Mouse (Mus musculus) cortical plate, adult 2 months (tissue): ENCODE measurements around the gene Pax3. TPM values are rescaled to one million over a fixed set of nuclear protein-coding genes. Genes with fewer than 3 reads are reported as not detected.

ENCODE experiments used
- H3K27ac ChIP-seq: fragments of 200-500 bp; 2 replicates; pipeline ENCODE4 v1.5.1; 2012; ENCODE audit warnings: low read length, control low read depth, inconsistent platforms; ENCODE audit not compliant: insufficient read depth
- H3K4me1 ChIP-seq: fragments of 200-500 bp; 2 replicates; pipeline ENCODE4 v1.6.1; 2011; ENCODE audit warnings: low read length; ENCODE audit not compliant: control insufficient read depth, insufficient read depth
- H3K4me3 ChIP-seq: fragments of 200-500 bp; 2 replicates; pipeline ENCODE4 v1.5.1; 2011; ENCODE audit warnings: mild to moderate bottlenecking, low read length, control low read depth; ENCODE audit not compliant: insufficient read depth
- CTCF ChIP-seq: fragments of 200-500 bp; IDR thresholded peaks from 2 replicates; pipeline ENCODE4 v1.5.1; 2011; ENCODE audit warnings: mild to moderate bottlenecking, control low read depth, low read length; ENCODE audit not compliant: insufficient read depth; ENCODE audit errors: extremely low read depth
- POLR2A ChIP-seq: fragments of 200-500 bp; IDR thresholded peaks from 2 replicates; pipeline ENCODE4 v1.6.1; 2011; ENCODE audit warnings: mild to moderate bottlenecking, low read length, control low read depth; ENCODE audit not compliant: insufficient read depth; ENCODE audit errors: extremely low read depth
- polyA plus RNA-seq: library from polyadenylated mRNA; depleted of rRNA; stranded (reverse); fragments of >200 nt; gene quantifications from 2 replicates; pipeline ENCODE4 v1.2.3, GENCODE M21; 2012

Gene Pax3
- polyA plus RNA-seq, 1 experiment = not detected

DNA sequence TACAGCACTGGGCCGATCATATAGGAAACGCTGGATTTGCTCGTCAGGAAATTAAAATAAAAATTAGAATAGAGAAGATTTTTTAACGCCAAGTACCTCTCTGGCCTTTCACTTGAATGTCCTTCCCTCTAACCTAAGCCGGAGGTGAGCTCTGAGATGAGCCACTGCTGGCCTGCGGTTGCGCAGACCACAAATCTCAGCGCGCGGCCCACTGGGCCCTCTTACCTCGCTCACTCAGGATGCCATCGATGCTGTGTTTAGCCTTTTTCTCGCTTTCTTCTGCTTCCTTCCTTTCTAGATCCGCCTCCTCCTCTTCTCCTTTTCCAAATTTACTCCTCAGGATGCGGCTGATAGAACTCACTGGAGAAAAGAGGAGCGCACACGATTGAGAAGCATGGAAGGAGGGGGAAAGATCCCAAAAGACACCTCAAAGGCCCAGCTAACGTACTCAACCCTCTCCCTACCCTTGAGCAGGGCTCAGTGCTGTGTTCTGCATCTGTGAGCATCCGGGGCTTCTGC is 4.7 kb downstream of the Pax3 start:
- Histone ChIP-seq H3K4me1 (no peaks in the 10 kb centered on the region), H3K27ac (no peak overlapping the region), H3K4me3 (no peak overlapping the region)
- TF ChIP-seq POLR2A (no peak), CTCF (no peak)

DNA sequence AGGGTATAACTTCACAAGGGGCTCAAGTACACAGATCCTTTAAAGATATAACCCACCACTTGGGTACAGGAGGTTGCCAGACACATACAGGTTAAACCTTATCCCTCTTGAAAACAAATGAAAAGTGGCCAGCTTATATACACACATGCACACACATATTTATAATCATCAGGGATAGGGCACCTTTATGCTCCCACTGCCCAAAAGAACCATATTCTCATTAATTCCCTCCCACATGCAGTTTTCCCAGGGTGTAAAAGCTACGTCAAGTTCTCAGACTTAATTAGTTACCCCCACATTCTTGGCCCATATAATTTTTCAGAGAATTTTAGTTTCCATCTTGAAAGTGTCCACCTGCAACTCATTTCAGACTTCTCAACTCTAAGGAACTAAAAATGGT is 5.2 kb downstream of the Pax3 start:
- H3K4me1 ChIP-seq = no peaks in the 10 kb centered on the region
- no peak overlapping the region for H3K4me3 ChIP-seq
- no peak for TF ChIP-seq CTCF
- TF ChIP-seq POLR2A = no peak

DNA sequence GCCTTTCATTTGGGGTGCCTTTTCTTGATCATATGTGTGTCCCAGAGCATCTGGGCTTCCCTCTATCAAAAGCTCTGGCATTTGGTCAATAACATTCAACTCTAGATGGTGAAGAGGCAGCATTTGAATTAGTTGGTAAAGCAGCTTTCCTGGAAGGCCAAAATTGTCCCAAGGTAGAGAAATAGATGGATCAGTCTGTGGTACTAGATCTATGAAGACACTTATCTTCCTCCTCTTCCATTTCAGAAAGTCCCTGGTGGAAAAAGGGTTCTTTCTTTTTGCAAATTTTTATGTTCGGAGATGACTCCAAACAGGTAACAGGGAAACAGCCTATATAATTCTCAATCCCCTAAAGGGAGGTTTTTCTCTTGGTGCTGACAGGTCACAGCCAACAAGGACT is 5.6 kb downstream of the Pax3 start:
- H3K4me3 ChIP-seq = no peak overlapping the region
- no peak overlapping the region for H3K27ac ChIP-seq
- TF ChIP-seq POLR2A (no peak), CTCF (no peak)
- H3K4me1 ChIP-seq = no peaks in the 10 kb centered on the region

More for the DNA sequence above, 5.2 kb downstream of the Pax3 start:
- no peak overlapping the region for H3K27ac ChIP-seq

DNA sequence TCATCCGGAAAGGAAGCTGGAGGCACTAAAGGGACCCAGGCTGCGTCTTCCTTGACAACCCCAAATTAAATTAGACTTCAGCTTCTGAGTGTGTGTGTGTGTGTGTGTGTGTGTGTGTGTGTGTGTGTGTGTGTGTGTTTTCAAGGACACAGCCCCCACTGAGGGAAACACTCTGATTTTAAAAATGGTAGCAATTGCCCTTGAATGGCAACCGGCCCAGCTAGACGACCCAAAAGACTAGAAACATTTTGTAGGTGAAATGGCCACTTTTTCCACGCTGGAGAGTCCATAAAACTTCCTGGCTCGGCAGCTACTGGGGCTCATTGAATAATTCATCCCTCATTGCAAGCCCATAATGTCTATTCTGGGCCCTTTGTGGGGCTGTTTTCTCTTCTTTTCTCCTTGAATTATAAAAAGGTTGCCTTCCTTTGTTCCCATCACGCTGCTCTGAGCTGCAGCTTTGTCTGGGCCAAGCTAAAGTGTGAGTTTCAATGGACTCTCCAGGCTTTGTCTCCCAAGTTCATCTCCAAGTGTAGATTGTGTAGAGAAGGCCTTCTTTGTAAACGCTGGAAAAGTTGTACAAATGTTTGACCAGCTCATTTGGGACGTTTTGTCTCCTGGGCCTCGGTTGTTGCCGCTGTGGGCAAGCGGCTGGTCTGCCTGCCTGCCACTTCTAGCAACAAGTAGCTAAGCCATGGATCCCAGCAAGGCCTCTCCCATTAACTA is 6.4 kb downstream of the Pax3 start:
- Histone ChIP-seq H3K27ac (no peak overlapping the region), H3K4me1 (no peaks in the 10 kb centered on the region), H3K4me3 (no peak overlapping the region)
- TF ChIP-seq POLR2A (no peak), CTCF (no peak)

DNA sequence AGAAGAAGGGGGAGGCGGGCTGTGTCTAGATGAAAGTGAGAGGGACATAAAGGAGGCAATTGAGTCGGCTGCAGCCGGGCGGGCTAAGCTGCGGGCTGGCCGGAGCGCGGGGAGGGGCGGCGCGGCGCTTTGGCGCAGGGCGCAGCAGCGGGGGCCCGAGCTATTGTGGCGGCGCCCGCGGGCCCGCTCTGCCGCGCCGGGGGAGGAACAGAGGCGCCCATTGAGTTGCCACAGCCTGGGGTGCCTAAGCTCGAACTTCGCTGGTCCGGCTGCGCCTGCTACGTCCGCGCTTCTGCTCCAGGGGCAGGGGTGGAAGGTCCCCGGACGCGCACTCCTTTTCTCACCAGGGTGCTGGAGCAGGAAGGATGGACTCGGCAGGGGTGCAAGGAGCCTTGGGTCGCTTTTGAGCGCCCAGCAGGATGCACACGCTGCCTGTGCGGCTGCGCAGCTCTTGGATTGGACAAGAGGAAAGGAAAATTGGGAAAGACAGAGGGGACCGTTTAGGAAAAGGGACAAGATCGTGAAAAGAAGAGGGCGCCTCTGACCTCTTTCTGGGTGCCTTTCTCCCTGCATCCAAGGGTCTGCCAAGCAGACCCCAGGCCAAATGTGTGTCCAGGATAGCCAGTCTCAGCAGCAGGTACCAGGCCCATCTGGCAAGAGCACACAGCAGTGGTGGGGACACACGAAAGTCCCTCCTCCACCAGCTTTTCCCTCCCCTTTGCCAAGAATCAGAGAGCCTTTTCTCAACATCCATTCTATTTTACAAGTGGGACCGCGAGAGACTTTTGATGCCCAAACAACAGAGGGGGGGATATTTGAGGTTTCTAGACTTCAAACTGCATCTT is 7.2 kb downstream of the Pax3 start:
- H3K4me3 ChIP-seq = no peak overlapping the region
- no peak for TF ChIP-seq POLR2A
- no peak for TF ChIP-seq CTCF
- H3K27ac ChIP-seq = no peak overlapping the region
- H3K4me1 ChIP-seq = no peaks in the 10 kb centered on the region

DNA sequence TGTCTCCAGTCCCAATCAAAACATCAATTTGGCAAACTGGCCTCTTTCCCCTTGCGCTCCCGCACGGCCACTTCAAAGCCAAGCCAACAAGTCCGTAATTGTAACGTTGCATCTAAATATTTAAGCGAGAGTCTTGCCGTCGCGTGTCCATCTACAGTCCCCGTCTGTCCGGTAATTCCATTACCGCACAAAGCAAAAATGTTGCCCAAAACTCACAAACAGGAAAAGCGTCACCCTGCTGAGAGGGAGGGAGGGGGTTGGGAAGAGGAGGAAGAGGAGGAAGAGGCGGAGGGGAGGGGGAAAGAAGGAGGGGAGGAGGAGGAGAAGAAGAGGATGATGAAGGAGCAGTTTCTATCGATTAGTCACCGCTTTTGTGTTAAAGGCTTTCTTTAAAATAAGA is 7.9 kb downstream of the Pax3 start:
- H3K4me3 ChIP-seq = no peak overlapping the region
- H3K27ac ChIP-seq = no peak overlapping the region
- TF ChIP-seq CTCF = no peak
- TF ChIP-seq POLR2A = no peak

DNA sequence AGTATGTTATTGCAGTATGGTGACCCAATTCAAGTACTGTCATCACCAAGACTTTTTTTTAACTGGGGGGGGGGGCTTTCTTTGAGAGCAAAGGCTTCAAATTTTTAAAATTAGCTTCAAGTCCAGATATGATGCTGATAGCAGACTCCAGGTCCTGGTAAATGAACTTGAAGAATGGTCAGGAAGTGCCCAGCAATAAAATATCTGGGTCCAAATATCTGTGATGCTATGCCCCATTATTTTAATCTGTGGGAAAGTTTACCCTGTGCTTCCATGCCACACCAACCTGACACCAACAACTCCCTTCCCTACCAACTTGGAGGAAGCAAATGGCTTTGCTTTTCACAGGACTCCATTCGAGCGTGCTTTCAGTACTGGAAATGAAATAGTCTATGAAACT is 8.6 kb downstream of the Pax3 start:
- Histone ChIP-seq H3K4me3 (no peak overlapping the region), H3K27ac (no peak overlapping the region), H3K4me1 (no peaks in the 10 kb centered on the region)
- TF ChIP-seq CTCF (no peak), POLR2A (no peak)

More for the DNA sequence above, 7.9 kb downstream of the Pax3 start:
- no peaks in the 10 kb centered on the region for H3K4me1 ChIP-seq

DNA sequence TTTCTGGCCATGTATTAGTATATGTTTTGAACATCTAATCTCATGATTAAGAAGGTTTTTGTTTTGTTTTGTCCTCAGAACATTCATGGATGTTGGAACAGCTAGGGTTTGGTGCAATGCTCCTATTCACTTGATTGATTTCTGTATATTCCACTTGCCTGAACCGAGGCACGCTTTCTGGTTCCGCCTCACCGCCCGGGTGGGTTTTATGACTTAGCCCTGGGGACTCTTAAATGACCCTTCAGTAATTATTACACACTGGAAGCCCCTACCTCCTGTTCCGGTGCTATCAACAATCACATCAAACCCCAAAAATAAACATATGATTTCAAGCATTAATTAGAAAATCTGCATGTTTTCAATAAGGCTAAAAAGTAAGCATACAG is 9.2 kb downstream of the Pax3 start:
- Histone ChIP-seq H3K4me1 (no peaks in the 10 kb centered on the region), H3K4me3 (no peak overlapping the region), H3K27ac (no peak overlapping the region)
- TF ChIP-seq CTCF (no peak), POLR2A (no peak)

DNA sequence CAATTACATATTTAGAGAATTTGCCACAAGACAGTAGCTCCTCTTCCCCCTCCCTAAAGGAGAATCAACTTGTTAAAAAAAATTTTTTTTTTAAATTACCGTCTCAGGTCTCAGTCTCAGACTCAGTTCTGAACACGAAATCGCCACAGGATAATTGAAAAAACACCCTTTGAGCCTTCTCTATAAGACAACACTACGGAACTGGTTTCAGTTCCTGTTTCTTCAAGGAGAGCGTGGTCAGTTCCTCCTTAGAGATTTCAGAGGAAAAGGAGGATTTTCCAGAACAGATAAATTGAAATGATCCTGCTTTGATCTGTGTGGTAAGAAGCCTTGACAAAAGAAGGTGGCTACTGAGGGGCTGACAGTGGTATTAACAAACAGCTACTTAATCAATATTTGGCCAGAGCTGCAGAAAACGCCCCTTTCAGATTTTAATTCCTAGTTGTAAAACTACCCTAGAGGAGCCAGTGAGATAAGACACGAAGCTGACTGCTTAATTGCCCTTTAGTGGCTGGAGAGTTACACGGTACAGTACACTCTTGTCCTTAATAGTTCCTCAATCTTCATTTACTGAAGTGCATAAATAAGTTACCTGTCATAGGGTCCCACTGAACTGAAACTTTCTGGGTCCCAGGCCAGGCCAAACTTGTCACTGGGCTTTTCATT is 9.7 kb downstream of the Pax3 start:
- Histone ChIP-seq H3K27ac (no peak overlapping the region), H3K4me1 (no peaks in the 10 kb centered on the region), H3K4me3 (no peak overlapping the region)
- no peak for TF ChIP-seq CTCF
- TF ChIP-seq POLR2A = no peak

DNA sequence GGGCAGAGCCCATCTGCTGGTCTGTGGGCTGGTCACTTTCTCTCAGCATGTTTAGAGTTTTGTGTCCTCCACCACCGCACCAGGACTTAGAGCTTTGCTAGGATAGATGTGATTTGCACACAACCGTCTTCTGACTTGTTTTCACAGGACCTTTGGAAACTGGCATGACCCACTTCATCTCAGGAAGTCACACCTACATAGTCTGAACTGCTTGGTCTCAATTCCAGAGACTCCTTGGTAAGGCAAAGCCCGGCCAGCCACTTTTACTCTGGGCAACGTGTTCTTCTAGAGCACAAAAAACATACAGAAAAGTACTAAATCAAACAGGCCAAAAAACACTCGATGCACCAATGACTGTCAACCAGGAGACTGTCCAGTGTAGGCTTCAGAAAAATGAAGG is 14.0 kb downstream of the Pax3 start:
- TF ChIP-seq CTCF = no peak
- no peak for TF ChIP-seq POLR2A
- Histone ChIP-seq H3K27ac (no peak overlapping the region), H3K4me1 (no peaks in the 10 kb centered on the region), H3K4me3 (no peak overlapping the region)
